Mouse (Mus musculus): ENCODE measurements around the gene Mtnr1b. TPM values are rescaled to one million over a fixed set of nuclear protein-coding genes. Genes with fewer than 3 reads are reported as not detected.

The Mtnr1b gene
- polyA plus RNA-seq, 1 experiment from 2014 or later: not detected

DNA sequence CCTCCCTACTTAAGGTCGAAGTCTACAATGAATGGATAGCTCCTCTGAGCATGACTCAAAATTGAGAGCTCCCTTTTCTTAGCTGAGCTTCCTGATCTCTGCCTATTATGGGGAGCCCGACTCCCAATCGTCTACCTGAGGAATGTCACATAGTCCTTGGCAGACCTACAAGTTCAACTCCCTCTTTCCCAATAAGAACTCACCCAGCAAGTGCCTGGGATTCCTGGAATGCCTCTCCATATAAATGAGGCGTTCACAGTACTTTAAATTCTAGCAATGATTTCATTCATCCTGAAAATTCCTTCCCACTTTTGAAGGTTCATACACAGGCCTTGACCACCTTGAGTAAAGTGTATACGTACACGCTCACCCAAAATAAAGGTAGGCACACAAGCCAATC lies 79.9 kb downstream of the Mtnr1b start:
- no peaks in the 10 kb centered on the region for H3K27me3 ChIP-seq
- no peak overlapping the region for H3K27ac ChIP-seq
- no peak overlapping the region for H3K9ac ChIP-seq (replicated peaks)
- no peak overlapping the region for H3K4me3 ChIP-seq (replicated peaks)
- no peak overlapping the region for H3K4me2 ChIP-seq
- WGBS: 84% methylated on average over 6 of the region's 6 CpGs
- H3K4me1 ChIP-seq (replicated peaks): no peaks in the 10 kb centered on the region
- no peaks in the 10 kb centered on the region for H3K36me3 ChIP-seq
- ATAC-seq (ENCODE audit: insufficient number of reproducible peaks, insufficient read depth, low FRiP score, low TSS enrichment, low read depth): no peak
- H3K9me3 ChIP-seq: no peaks in the 10 kb centered on the region

DNA sequence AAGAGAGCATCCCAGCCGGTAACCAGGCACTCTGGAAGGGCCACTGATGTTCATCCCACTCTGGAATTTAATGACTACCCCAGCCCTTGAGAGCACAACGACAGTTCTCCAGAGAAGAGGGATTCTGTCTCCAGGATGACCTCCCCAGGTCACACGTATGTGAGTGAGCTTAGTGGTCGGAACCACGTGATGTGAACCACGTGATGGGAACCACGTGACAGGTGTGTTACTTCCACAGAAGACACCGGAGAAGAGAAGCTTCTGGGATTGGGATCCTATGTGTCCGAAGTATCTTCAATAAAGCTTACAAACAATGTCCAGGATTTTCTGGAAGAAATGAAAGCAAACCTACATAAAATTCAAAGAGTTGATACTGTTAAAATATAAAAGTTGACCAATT lies 82.3 kb downstream of the Mtnr1b start:
- Histone ChIP-seq H3K27ac (no peak overlapping the region), H3K9ac (replicated peaks) (no peak overlapping the region), H3K36me3 (no peaks in the 10 kb centered on the region), H3K9me3 (no peaks in the 10 kb centered on the region), H3K4me2 (no peak overlapping the region), H3K27me3 (no peaks in the 10 kb centered on the region), H3K4me3 (replicated peaks) (no peak overlapping the region), H3K4me1 (replicated peaks) (no peaks in the 10 kb centered on the region)
- WGBS: 85% methylated on average over 9 of the region's 9 CpGs
- no peak for ATAC-seq (ENCODE audit: insufficient number of reproducible peaks, insufficient read depth, low FRiP score, low TSS enrichment, low read depth)

- 77% methylated on average over 2 of the region's 2 CpGs for WGBS
- H3K27me3 ChIP-seq: no peaks in the 10 kb centered on the region
- ATAC-seq (ENCODE audit: insufficient number of reproducible peaks, insufficient read depth, low FRiP score, low TSS enrichment, low read depth): no peak
- H3K4me3 ChIP-seq (replicated peaks): no peak overlapping the region
- H3K9me3 ChIP-seq: no peaks in the 10 kb centered on the region
- H3K36me3 ChIP-seq: no peaks in the 10 kb centered on the region
- H3K27ac ChIP-seq: no peak overlapping the region
- no peak overlapping the region for H3K9ac ChIP-seq (replicated peaks)
- H3K4me1 ChIP-seq (replicated peaks): no peaks in the 10 kb centered on the region
- no peak overlapping the region for H3K4me2 ChIP-seq
Observed at GRCm38 (mm10) chr9:15786610-15787009, 87.7 kb downstream of the Mtnr1b start.

- H3K9me3 ChIP-seq: no peaks in the 10 kb centered on the region
- H3K4me3 ChIP-seq (replicated peaks): no peak overlapping the region
- 60% methylated on average over 3 of the region's 3 CpGs for WGBS
- H3K9ac ChIP-seq (replicated peaks): no peak overlapping the region
- no peak for ATAC-seq (ENCODE audit: insufficient number of reproducible peaks, insufficient read depth, low FRiP score, low TSS enrichment, low read depth)
- no peaks in the 10 kb centered on the region for H3K4me1 ChIP-seq (replicated peaks)
- no peaks in the 10 kb centered on the region for H3K36me3 ChIP-seq
- H3K27me3 ChIP-seq: no peaks in the 10 kb centered on the region
- no peak overlapping the region for H3K4me2 ChIP-seq
- H3K27ac ChIP-seq: no peak overlapping the region
Observed at GRCm38 (mm10) chr9:15786192-15786591, 88.2 kb downstream of the Mtnr1b start.

GRCm38 (mm10) chr9:15781936-15782335 lies 92.4 kb downstream of the Mtnr1b start:
- Histone ChIP-seq H3K36me3 (no peaks in the 10 kb centered on the region), H3K4me2 (no peak overlapping the region), H3K27me3 (no peaks in the 10 kb centered on the region), H3K4me3 (replicated peaks) (no peak overlapping the region), H3K9ac (replicated peaks) (no peak overlapping the region), H3K27ac (no peak overlapping the region), H3K4me1 (replicated peaks) (no peaks in the 10 kb centered on the region), H3K9me3 (no peaks in the 10 kb centered on the region)
- no peak for ATAC-seq (ENCODE audit: insufficient number of reproducible peaks, insufficient read depth, low FRiP score, low TSS enrichment, low read depth)
- 81% methylated on average over 4 of the region's 4 CpGs for WGBS

DNA sequence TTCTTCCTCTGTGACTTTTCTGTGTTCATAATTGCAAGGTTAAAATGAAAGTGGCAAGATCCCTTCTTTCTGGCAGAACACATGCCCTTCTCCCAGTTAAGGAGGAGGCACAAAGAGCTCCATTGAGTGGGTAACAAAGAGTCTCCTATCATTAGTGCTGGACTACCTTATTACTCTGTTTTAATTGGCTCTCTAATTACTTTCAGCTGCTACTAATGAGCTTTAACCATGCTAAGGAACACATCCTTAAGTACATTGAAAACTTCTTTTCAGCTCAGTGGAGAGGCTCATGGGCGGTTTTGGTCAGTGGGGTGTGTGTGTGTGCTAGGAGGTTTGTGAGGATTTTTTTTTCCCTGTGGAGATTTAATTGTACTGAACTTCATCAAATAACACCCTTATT lies 99.4 kb downstream of the Mtnr1b start:
- Histone ChIP-seq H3K27ac (peak overlapping the region; percentile 79; the same call in 1 of the 2 replicates), H3K27me3 (no peaks in the 10 kb centered on the region), H3K36me3 (no peaks in the 10 kb centered on the region), H3K9ac (replicated peaks) (no peak overlapping the region), H3K4me1 (replicated peaks) (peaks cover 34% of the 10 kb centered on the region), H3K4me2 (no peak overlapping the region), H3K9me3 (no peaks in the 10 kb centered on the region), H3K4me3 (replicated peaks) (no peak overlapping the region)
- ATAC-seq (ENCODE audit: insufficient number of reproducible peaks, insufficient read depth, low FRiP score, low TSS enrichment, low read depth): peak; percentile 67; the same call in 1 of the 2 replicates
- WGBS: 29% methylated on average over 1 of the region's 1 CpGs

Other genes starting within 250 kb of the Mtnr1b start
- 0.06 and 0.18 TPM in 2 replicates for gene Deup1, start 246.6 kb downstream of the Mtnr1b start, polyA plus RNA-seq (2016; fragmentation: Nextera tagmentation; extraction: Ambion mirVana)
- gene Slc36a4, start 164.8 kb downstream of the Mtnr1b start, polyA plus RNA-seq (2016; fragmentation: Nextera tagmentation; extraction: Ambion mirVana): 24.6 and 25.4 TPM in 2 replicates

All from limb, embryonic 12.5 days (tissue).